Mouse (Mus musculus) testis, adult 2 months (tissue): ENCODE data around the gene Smpdl3b.

Source experiments
- CTCF ChIP-seq: fragments of 200-500 bp; IDR thresholded peaks from 2 replicates; pipeline ENCODE4 v1.5.1; 2012; ENCODE audit warnings: low read depth, mild to moderate bottlenecking, inconsistent platforms, low read length, moderate library complexity; ENCODE audit not compliant: control insufficient read depth, insufficient read depth, insufficient replicate concordance
- POLR2A ChIP-seq: fragments of 200-500 bp; IDR thresholded peaks from 2 replicates; pipeline ENCODE4 v1.6.1; 2012; ENCODE audit warnings: low read depth, mild to moderate bottlenecking, inconsistent platforms, low read length, moderate library complexity; ENCODE audit not compliant: control insufficient read depth

GRCm38 (mm10) chr4:132789731-132790130 lies 32.7 kb upstream of the Smpdl3b start:
- TF ChIP-seq CTCF: no peak
- no peak for TF ChIP-seq POLR2A
